Mouse (Mus musculus): Measurements from ENCODE around the gene Mtcl1. TPM values are rescaled to one million over a fixed set of nuclear protein-coding genes. Genes with fewer than 3 reads are reported as not detected.

The Mtcl1 gene
- polyA plus RNA-seq, 1 experiment from 2014 or later: 35.0 TPM

GRCm38 (mm10) chr17:66365664-66366063 lies 83.9 kb downstream of the Mtcl1 start:
- Histone ChIP-seq H3K9ac (no peak overlapping the region), H3K4me3 (no peak overlapping the region), H3K4me1 (no peaks in the 10 kb centered on the region), H3K4me2 (replicated peaks) (no peak overlapping the region), H3K27me3 (replicated peaks) (no peaks in the 10 kb centered on the region), H3K36me3 (peaks cover 44% of the 10 kb centered on the region), H3K9me3 (no peaks in the 10 kb centered on the region), H3K27ac (no peak overlapping the region)
- ATAC-seq (ENCODE audit: low FRiP score, low read depth): no peak
- 94% methylated on average over 1 of the region's 1 CpGs for WGBS

GRCm38 (mm10) chr17:66365293-66365642 lies 84.3 kb downstream of the Mtcl1 start:
- H3K4me1 ChIP-seq: no peaks in the 10 kb centered on the region
- H3K9ac ChIP-seq: no peak overlapping the region
- H3K4me3 ChIP-seq: no peak overlapping the region
- no peaks in the 10 kb centered on the region for H3K9me3 ChIP-seq
- no peak overlapping the region for H3K27ac ChIP-seq
- no peaks in the 10 kb centered on the region for H3K27me3 ChIP-seq (replicated peaks)
- WGBS: 90% methylated on average over 3 of the region's 3 CpGs
- ATAC-seq (ENCODE audit: low FRiP score, low read depth): no peak
- H3K4me2 ChIP-seq (replicated peaks): no peak overlapping the region
- peaks cover 44% of the 10 kb centered on the region for H3K36me3 ChIP-seq

DNA sequence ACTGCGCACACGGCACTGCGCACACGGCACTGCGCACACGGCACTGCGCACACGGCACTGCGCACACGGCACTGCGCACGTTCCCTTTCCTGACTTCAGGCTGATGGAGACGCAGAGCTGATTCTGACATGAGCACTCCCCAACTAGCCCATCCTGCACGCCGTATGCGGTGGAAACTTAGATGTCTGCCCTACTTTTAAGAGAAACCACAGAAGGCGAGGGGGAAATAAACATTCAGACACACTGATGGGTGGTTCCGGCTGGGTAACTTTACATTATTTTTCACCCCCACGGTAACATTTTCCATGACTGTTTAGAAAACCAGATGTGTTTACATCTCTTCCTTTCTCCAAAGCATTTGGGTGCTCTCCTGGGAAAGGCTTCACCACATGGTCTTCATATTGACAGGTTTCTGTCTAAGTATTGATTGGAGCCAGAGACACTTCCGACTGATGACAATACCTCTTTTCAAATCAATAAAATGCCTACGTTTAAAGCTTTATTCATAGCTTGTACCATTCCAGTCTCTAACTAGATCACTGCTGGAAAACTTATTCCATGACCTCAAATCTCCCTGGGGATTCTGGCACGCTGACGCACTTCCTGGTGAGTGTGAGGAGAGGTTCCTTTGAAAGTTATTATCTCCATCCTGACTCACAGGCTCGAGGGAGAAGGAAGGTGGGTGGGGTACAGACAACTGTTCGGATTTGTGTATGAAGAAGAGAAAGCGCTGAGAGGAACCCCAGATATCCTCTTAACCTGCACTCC lies 84.8 kb downstream of the Mtcl1 start:
- no peak overlapping the region for H3K4me3 ChIP-seq
- no peak overlapping the region for H3K4me2 ChIP-seq (replicated peaks)
- peaks cover 44% of the 10 kb centered on the region for H3K36me3 ChIP-seq
- ATAC-seq (ENCODE audit: low FRiP score, low read depth): no peak
- no peaks in the 10 kb centered on the region for H3K27me3 ChIP-seq (replicated peaks)
- no peaks in the 10 kb centered on the region for H3K4me1 ChIP-seq
- no peaks in the 10 kb centered on the region for H3K9me3 ChIP-seq
- no peak overlapping the region for H3K27ac ChIP-seq
- no peak overlapping the region for H3K9ac ChIP-seq
- 88% methylated on average over 26 of the region's 26 CpGs for WGBS

GRCm38 (mm10) chr17:66363852-66364524 lies 85.6 kb downstream of the Mtcl1 start:
- Histone ChIP-seq H3K9me3 (no peaks in the 10 kb centered on the region), H3K36me3 (peaks cover 39% of the 10 kb centered on the region), H3K4me1 (no peaks in the 10 kb centered on the region), H3K9ac (no peak overlapping the region), H3K27ac (no peak overlapping the region), H3K4me3 (no peak overlapping the region), H3K4me2 (replicated peaks) (no peak overlapping the region), H3K27me3 (replicated peaks) (no peaks in the 10 kb centered on the region)
- WGBS: 94% methylated on average over 36 of the region's 36 CpGs
- ATAC-seq (ENCODE audit: low FRiP score, low read depth): no peak

- no peaks in the 10 kb centered on the region for H3K27me3 ChIP-seq (replicated peaks)
- H3K4me1 ChIP-seq: no peaks in the 10 kb centered on the region
- H3K4me3 ChIP-seq: no peak overlapping the region
- no peak overlapping the region for H3K4me2 ChIP-seq (replicated peaks)
- no peaks in the 10 kb centered on the region for H3K9me3 ChIP-seq
- H3K36me3 ChIP-seq: peaks cover 40% of the 10 kb centered on the region
- 84% methylated on average over 14 of the region's 15 CpGs for WGBS
- no peak overlapping the region for H3K27ac ChIP-seq
- ATAC-seq (ENCODE audit: low FRiP score, low read depth): no peak
- no peak overlapping the region for H3K9ac ChIP-seq
Measured at GRCm38 (mm10) chr17:66362287-66363016, 87.1 kb downstream of the Mtcl1 start.

GRCm38 (mm10) chr17:66358026-66358978 lies 91.2 kb downstream of the Mtcl1 start:
- Histone ChIP-seq H3K4me3 (no peak overlapping the region), H3K27ac (no peak overlapping the region), H3K4me2 (replicated peaks) (no peak overlapping the region), H3K9ac (no peak overlapping the region), H3K9me3 (no peaks in the 10 kb centered on the region), H3K27me3 (replicated peaks) (no peaks in the 10 kb centered on the region), H3K4me1 (no peaks in the 10 kb centered on the region), H3K36me3 (peaks cover 46% of the 10 kb centered on the region)
- WGBS: 83% methylated on average over 27 of the region's 27 CpGs
- no peak for ATAC-seq (ENCODE audit: low FRiP score, low read depth)

DNA sequence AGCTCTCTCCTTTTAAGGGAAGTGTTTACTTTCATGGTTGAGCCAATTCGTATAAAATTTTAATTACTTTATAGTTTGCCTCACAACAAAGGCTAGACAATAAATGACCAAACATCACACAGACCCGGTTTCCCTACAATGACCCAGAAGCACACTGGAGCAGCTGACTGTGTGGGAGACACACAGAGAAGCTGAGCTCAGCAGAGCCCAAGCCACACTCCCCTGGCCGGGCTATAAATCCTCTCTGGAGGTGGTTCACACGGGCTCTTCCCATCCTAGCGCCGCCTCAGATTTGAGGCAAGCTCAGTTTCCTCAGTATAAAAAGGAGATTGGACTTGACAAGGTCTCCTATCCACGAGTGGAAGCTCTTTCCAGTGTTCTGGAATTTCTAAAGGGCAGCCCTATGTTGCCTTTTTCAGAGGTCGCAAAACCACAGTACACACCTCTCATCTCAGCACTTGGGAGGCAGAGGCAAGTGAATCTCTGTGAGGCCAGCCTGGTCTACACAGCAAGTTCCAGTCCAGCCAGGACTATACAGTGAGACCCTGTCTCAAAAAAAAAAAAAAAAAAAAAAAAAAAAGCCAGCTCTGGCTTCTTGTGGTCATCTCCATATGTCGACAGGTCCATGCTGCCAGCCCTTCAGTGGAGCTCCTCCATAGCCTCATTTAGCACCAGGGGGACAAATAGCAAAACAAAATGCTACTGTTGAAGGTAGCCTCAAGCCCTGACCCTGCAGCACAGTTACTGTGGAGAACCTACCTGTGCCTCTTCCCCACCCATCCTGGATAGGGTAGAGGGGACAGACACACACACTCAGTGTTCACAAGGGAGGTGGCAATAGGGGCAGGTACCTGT lies 92.2 kb downstream of the Mtcl1 start:
- Histone ChIP-seq H3K36me3 (peaks cover 46% of the 10 kb centered on the region), H3K4me3 (no peak overlapping the region), H3K27ac (no peak overlapping the region), H3K4me1 (no peaks in the 10 kb centered on the region), H3K9ac (no peak overlapping the region), H3K9me3 (no peaks in the 10 kb centered on the region), H3K4me2 (replicated peaks) (no peak overlapping the region), H3K27me3 (replicated peaks) (no peaks in the 10 kb centered on the region)
- WGBS: 56% methylated on average over 9 of the region's 9 CpGs
- ATAC-seq (ENCODE audit: low FRiP score, low read depth): no peak

- Histone ChIP-seq H3K27me3 (replicated peaks) (no peaks in the 10 kb centered on the region), H3K4me3 (no peak overlapping the region), H3K27ac (no peak overlapping the region), H3K36me3 (peaks cover 46% of the 10 kb centered on the region), H3K9me3 (no peaks in the 10 kb centered on the region), H3K9ac (no peak overlapping the region), H3K4me1 (no peaks in the 10 kb centered on the region), H3K4me2 (replicated peaks) (no peak overlapping the region)
- 98% methylated on average over 14 of the region's 14 CpGs for WGBS
- no peak for ATAC-seq (ENCODE audit: low FRiP score, low read depth)
Measured at GRCm38 (mm10) chr17:66353907-66354306, 95.6 kb downstream of the Mtcl1 start.

DNA sequence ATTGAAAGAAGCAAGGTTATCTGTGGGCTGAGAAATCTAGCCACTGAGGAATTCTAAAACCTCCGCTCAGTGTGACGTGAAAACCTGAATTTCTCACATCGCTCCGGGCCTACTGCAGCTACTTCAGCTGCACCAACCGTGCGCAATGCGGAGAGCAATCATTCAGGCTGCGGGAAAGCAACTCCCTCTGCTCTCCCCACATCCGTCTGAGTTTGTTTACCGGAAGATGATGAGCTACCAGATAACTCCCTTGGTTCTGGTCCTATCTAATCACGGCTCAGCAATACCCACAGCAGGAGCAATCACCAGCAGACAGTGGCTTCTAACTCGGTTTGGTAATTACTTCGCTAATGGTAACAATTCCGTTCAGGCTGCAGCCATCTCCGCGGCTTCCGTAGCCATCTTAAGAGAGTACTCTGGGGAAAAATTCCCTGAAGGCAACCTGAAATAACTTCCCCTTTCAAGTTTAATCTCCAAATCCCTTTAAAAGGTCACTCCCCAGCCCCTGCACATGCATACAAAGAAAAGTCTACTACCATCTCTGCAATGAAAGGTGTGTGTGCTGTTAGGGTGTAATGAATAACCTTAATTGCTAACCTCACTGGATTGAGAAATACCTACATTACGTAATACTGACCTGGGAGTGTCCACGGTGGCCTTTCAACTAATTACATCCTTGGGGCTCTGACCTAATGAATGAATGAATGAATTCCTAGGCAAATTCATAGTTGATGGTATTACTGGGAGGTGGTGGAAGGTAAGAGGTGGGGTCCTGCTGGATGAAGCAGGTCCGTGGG lies 96.5 kb downstream of the Mtcl1 start:
- Histone ChIP-seq H3K4me3 (no peak overlapping the region), H3K9ac (no peak overlapping the region)
- 73% methylated on average over 20 of the region's 20 CpGs for WGBS

GRCm38 (mm10) chr17:66352219-66352618 lies 97.3 kb downstream of the Mtcl1 start:
- Histone ChIP-seq H3K4me3 (no peak overlapping the region), H3K4me1 (no peaks in the 10 kb centered on the region), H3K36me3 (peaks cover 43% of the 10 kb centered on the region), H3K27ac (no peak overlapping the region), H3K4me2 (replicated peaks) (no peak overlapping the region), H3K9me3 (no peaks in the 10 kb centered on the region), H3K9ac (no peak overlapping the region), H3K27me3 (replicated peaks) (no peaks in the 10 kb centered on the region)
- 85% methylated on average over 6 of the region's 6 CpGs for WGBS
- ATAC-seq (ENCODE audit: low FRiP score, low read depth): no peak

More for the DNA sequence above, 96.5 kb downstream of the Mtcl1 start:
- Histone ChIP-seq H3K27me3 (replicated peaks) (no peaks in the 10 kb centered on the region), H3K9me3 (no peaks in the 10 kb centered on the region), H3K36me3 (peaks cover 46% of the 10 kb centered on the region), H3K4me1 (no peaks in the 10 kb centered on the region), H3K4me2 (replicated peaks) (no peak overlapping the region), H3K27ac (no peak overlapping the region)
- ATAC-seq (ENCODE audit: low FRiP score, low read depth): no peak

All from neural tube, embryonic 12.5 days (tissue).